Mouse (Mus musculus) CH12.LX (cell line): Measurements from ENCODE around the gene Hist2h2bb.

Experiments used
- CTCF ChIP-seq, 2 experiments: IDR thresholded peaks in 1 of 2; conservative IDR thresholded peaks in 1 of 2; 2 replicates each; pipeline ENCODE4 v1.5.1; 2011 to 2012; ENCODE audit warnings: low read depth in 2 of 2, low read length in 2 of 2, improper control_type of control experiment in 1 of 2, inconsistent platforms in 1 of 2, mild to moderate bottlenecking in 1 of 2, moderate library complexity in 1 of 2
- EP300 ChIP-seq: IDR thresholded peaks from 2 replicates; pipeline ENCODE4 v1.6.1; 2011; ENCODE audit warnings: low read length, improper control_type of control experiment
- JUND ChIP-seq: conservative IDR thresholded peaks from 2 replicates; pipeline ENCODE4 v1.6.1; 2011; ENCODE audit warnings: low read depth, low read length, improper control_type of control experiment
- MAFK ChIP-seq: IDR thresholded peaks from 2 replicates; pipeline ENCODE4 v1.6.1; 2011; ENCODE audit warnings: low read length, improper control_type of control experiment; ENCODE audit not compliant: insufficient replicate concordance
- MEF2A ChIP-seq: IDR thresholded peaks from 2 replicates; pipeline ENCODE4 v1.6.1; 2014; ENCODE audit warnings: low read depth, mild to moderate bottlenecking, inconsistent platforms, low read length, improper control_type of control experiment, borderline replicate concordance
- POLR2A ChIP-seq: IDR thresholded peaks from 2 replicates; pipeline ENCODE4 v1.6.1; 2011; ENCODE audit warnings: low read depth, mild to moderate bottlenecking, improper control_type of control experiment, low read length
- RAD21 ChIP-seq: IDR thresholded peaks from 2 replicates; pipeline ENCODE4 v1.6.1; 2011; ENCODE audit warnings: low read depth, mild to moderate bottlenecking, low read length, improper control_type of control experiment, moderate library complexity

DNA sequence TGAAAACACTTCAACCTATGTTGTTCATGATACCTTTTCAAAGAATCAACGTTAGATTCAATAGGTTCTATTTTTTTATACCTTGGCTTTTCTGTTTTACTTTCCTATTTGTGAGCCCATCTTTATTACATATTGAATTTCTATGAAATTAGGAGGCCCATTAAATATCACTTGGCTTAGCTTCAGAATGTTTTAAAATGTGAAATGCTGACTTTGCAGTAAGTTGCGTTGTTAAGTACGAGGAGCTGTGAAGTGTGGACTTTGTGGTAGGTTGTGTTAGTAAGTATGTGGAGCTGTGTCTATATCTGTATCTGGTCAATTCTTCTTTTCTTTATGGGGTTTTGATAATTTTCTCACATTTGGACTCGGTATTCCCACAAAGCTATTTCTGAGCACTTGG lies 28.8 kb downstream of the Hist2h2bb start:
- no peak for TF ChIP-seq POLR2A
- TF ChIP-seq JUND: no peak
- TF ChIP-seq CTCF (conservative IDR thresholded peaks at IDR 0.05 in 1 of 2, IDR thresholded peaks at IDR 0.05 in 1 of 2; ENCODE audit: low read depth in 2 of 2, low read length in 2 of 2): no peak
- no peak for TF ChIP-seq MAFK
- no peak for TF ChIP-seq MEF2A
- no peak for TF ChIP-seq EP300
- TF ChIP-seq RAD21: no peak
